Mouse (Mus musculus) stomach, postnatal 0 days (tissue): ENCODE data around the gene Mrln.

ENCODE experiments used
- CTCF ChIP-seq: IDR thresholded peaks from 2 replicates; pipeline ENCODE4 v1.5.1; 2016; ENCODE audit warnings: antibody characterized with exemption, low read depth, mild to moderate bottlenecking, moderate library complexity
- EP300 ChIP-seq: optimal IDR thresholded peaks from 2 replicates; pipeline ENCODE3; 2016; ENCODE audit warnings: antibody characterized with exemption

DNA sequence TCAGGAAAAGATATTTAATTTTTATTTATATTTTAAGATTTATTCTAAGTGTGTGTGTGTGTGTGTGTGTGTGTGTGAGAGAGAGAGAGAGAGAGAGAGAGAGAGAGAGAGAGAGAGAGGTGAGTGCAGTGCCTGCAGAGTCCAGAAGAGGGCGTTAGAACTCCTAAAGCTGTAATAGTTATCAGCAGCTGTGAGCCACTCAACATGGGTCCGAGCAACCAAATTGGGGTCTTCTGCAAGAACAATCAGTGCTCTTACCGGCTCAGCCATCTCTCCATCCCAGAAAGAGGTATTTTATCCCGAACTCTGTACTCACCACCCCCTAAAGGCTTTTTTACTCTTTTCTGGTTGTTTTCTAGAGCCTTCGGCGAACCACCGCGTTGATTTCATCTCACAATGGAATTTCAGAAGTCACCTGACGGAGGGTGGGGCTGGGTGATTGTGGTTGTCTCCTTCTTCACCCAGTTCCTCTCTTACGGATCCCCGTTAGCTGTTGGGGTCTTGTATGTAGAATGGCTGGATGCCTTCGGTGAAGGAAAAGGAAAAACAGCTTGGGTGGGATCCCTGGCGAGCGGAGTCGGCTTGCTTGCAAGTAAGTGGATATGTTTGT lies 51.2 kb downstream of the Mrln start:
- TF ChIP-seq EP300 (no peak), CTCF (peak; percentile 18; the same call in 1 of the 2 replicates)
